16 mouse cellular contexts compared by ENCODE assay signal in genomic region chr8:48224753-48225152, GRCm38 (mm10).
DNase-seq lines count a peak whose midpoint lies in the region; ATAC-seq and TF ChIP-seq lines count a peak whose summit lies in the region.
"Had no signal": no experiment of that assay in that cellular context is flagged by ENCODE, and none has a peak within 500 bp of the region (broad histone marks: within the 10 kb centered on the region; RNA-seq: fewer than 3 reads in every experiment).

No protein-coding gene starts in this region.

- H3K27ac ChIP-seq in heart, embryonic 13.5 days (replicated peaks), result no peak overlapping the region
- H3K27ac ChIP-seq in hindbrain, embryonic 12.5 days, result no peak overlapping the region
- H3K27ac ChIP-seq in midbrain, postnatal 0 days (ENCODE audit: low read depth, low read length), result no peak overlapping the region
- H3K27ac ChIP-seq: liver, embryonic 13.5 days had no signal

- ATAC-seq in heart, embryonic 13.5 days (ENCODE audit: extremely low read depth, insufficient number of reproducible peaks, low FRiP score, low TSS enrichment), result no peak
- ATAC-seq in hindbrain, embryonic 12.5 days (ENCODE audit: low FRiP score), result 0 out of 2 replicates have a peak, but pooled peaks have one; percentile 14
- ATAC-seq in midbrain, postnatal 0 days (ENCODE audit: low FRiP score), result peak; percentile 10; the same call in 1 of the 2 replicates
- ATAC-seq in megakaryocyte-erythroid progenitor cell, adult 5-6 weeks (replicated peaks; ENCODE audit: low FRiP score, low TSS enrichment, poor library complexity, severe bottlenecking), result no peak

- intact Hi-C loops in heart, postnatal 10 days (cut with DNase I), result loop anchor here (5.0 to 10.0 kb wide), 3 partner anchors 130 to 1603 kb away; partner anchors contain the start of gene Dctd
- intact Hi-C loops in left cerebral cortex, postnatal 36 days (cut with DNase I), result loop anchor here (5.0 to 10.0 kb wide), 5 partner anchors 127 to 1600 kb away; partner anchors contain the start of gene Dctd

- H3K27me3 ChIP-seq in heart, embryonic 13.5 days (replicated peaks), result peaks cover 4% of the 10 kb centered on the region; the same call in 1 of the 2 replicates
- H3K27me3 ChIP-seq in hindbrain, embryonic 12.5 days, result peaks cover 11% of the 10 kb centered on the region
- no peaks in the 10 kb centered on the region for H3K27me3 ChIP-seq in midbrain, postnatal 0 days (ENCODE audit: insufficient read depth, low read length)

- peak overlapping the region; percentile 36 for H3K4me3 ChIP-seq in heart, embryonic 13.5 days
- no peak overlapping the region for H3K4me3 ChIP-seq in hindbrain, embryonic 12.5 days
- no peak overlapping the region for H3K4me3 ChIP-seq in midbrain, postnatal 0 days (ENCODE audit: low read depth, low read length)
- H3K4me3 ChIP-seq: liver, embryonic 13.5 days had no signal

- H3K4me1 ChIP-seq in heart, embryonic 13.5 days, result peaks cover 19% of the 10 kb centered on the region; the same call in 1 of the 2 replicates
- H3K4me1 ChIP-seq in hindbrain, embryonic 12.5 days, result peaks cover 12% of the 10 kb centered on the region
- H3K4me1 ChIP-seq in midbrain, postnatal 0 days (ENCODE audit: insufficient read depth, low read length), result peaks cover 2% of the 10 kb centered on the region; the same call in 1 of the 2 replicates
- H3K4me1 ChIP-seq: liver, embryonic 13.5 days had no signal

- peaks cover 19% of the 10 kb centered on the region for H3K36me3 ChIP-seq in heart, embryonic 13.5 days
- H3K36me3 ChIP-seq in hindbrain, embryonic 12.5 days, result peaks cover 18% of the 10 kb centered on the region
- peaks cover 10% of the 10 kb centered on the region for H3K36me3 ChIP-seq in midbrain, postnatal 0 days (ENCODE audit: insufficient read depth, low read length)

- no peak for DNase-seq in heart, postnatal 10 days
- peak; percentile 82 for DNase-seq in brain, embryonic 14.5 days (ENCODE audit: low read depth)
- DNase-seq in midbrain, postnatal 0 days (ENCODE audit: low spot score), result no peak
- no peak for DNase-seq in spleen, postnatal 36 days (ENCODE audit: low spot score in 2 of 2)
- no peak for DNase-seq in left cerebral cortex, postnatal 36 days (ENCODE audit: low spot score in 2 of 2)
- DNase-seq: adrenal gland, postnatal 25 days; B cell, adult 2 months; cerebellum, adult 18-20 months; kidney, postnatal 14 days; layer of hippocampus, postnatal 36 days; liver, embryonic 13.5 days; lung, postnatal 4 days; right cerebral cortex, postnatal 25 days had no signal

- no peak for TF ChIP-seq POLR2A in brain, embryonic 14.5 days (IDR thresholded peaks at IDR 0.05; ENCODE audit: borderline replicate concordance, extremely low read depth, insufficient read depth, insufficient read length, poor library complexity, severe bottlenecking)

- 31% methylated on average over 11 of the region's 11 CpGs for WGBS in heart, embryonic 13.5 days
- 20% methylated on average over 11 of the region's 11 CpGs for WGBS in hindbrain, embryonic 12.5 days
- 19% methylated on average over 11 of the region's 11 CpGs for WGBS in midbrain, postnatal 0 days

- no peaks in the 10 kb centered on the region for H3K9me3 ChIP-seq in heart, embryonic 13.5 days
- H3K9me3 ChIP-seq in hindbrain, embryonic 12.5 days (replicated peaks), result peaks cover 11% of the 10 kb centered on the region; the same call in 1 of the 2 replicates
- no peaks in the 10 kb centered on the region for H3K9me3 ChIP-seq in midbrain, postnatal 0 days (ENCODE audit: low read length)

- peak overlapping the region; percentile 65 for H3K4me2 ChIP-seq in heart, embryonic 13.5 days
- peak overlapping the region; percentile 25 for H3K4me2 ChIP-seq in hindbrain, embryonic 12.5 days (replicated peaks)
- H3K4me2 ChIP-seq in midbrain, postnatal 0 days (ENCODE audit: low read depth, low read length, poor library complexity, severe bottlenecking), result no peak overlapping the region; the same call in 1 of the 2 replicates
- H3K4me2 ChIP-seq: liver, embryonic 13.5 days had no signal

- H3K9ac ChIP-seq in heart, embryonic 13.5 days, result peak overlapping the region; percentile 40; the same call in 1 of the 2 replicates
- H3K9ac ChIP-seq in hindbrain, embryonic 12.5 days, result no peak overlapping the region
- H3K9ac ChIP-seq in midbrain, postnatal 0 days (replicated peaks; ENCODE audit: low read length, poor library complexity, severe bottlenecking), result no peak overlapping the region
- H3K9ac ChIP-seq: liver, embryonic 13.5 days had no signal

- no peak for TF ChIP-seq CTCF in brain, embryonic 14.5 days (IDR thresholded peaks at IDR 0.05; ENCODE audit: borderline replicate concordance, extremely low read depth, insufficient read depth, insufficient read length)
- no peak for TF ChIP-seq CTCF in midbrain, postnatal 0 days (IDR thresholded peaks at IDR 0.05)

Comparison
In these comparisons a context has a peak if more than half of its experiments do, and no peak if none do; other contexts are left out.
1. ATAC-seq: peak in hindbrain, embryonic 12.5 days (single experiment) and midbrain, postnatal 0 days (single experiment); none in heart, embryonic 13.5 days (single experiment) and megakaryocyte-erythroid progenitor cell, adult 5-6 weeks (single experiment).